Mouse (Mus musculus) C2C12 (cell line): Measurements from ENCODE around the gene Atpaf2. TPM values are rescaled to one million over a fixed set of nuclear protein-coding genes. Genes with fewer than 3 reads are reported as not detected.

Source experiments
- H3K27me3 ChIP-seq: one replicate; pipeline ENCODE4 v1.6.1; 2011; ENCODE audit not compliant: control insufficient read depth, insufficient read depth, insufficient read length
- H3K36me3 ChIP-seq: one replicate; pipeline ENCODE4 v1.6.1; 2011; ENCODE audit not compliant: control insufficient read depth, insufficient read depth
- H3K4me3 ChIP-seq: one replicate; pipeline ENCODE4 v1.5.1; 2011; ENCODE audit warnings: mild to moderate bottlenecking, control low read depth; ENCODE audit not compliant: poor library complexity, insufficient read depth, severe bottlenecking
- H3K79me2 ChIP-seq: one replicate; pipeline ENCODE4 v1.6.1; 2011; ENCODE audit not compliant: control insufficient read depth, insufficient read depth
- H3K79me3 ChIP-seq: one replicate; pipeline ENCODE4 v1.6.1; 2011; ENCODE audit warnings: low read depth, control low read depth
- H3ac ChIP-seq: one replicate; pipeline ENCODE3; 2011; ENCODE audit warnings: low read depth; ENCODE audit not compliant: control insufficient read depth, insufficient read length
- CEBPB ChIP-seq: IDR thresholded peaks from one replicate; pipeline ENCODE4 v1.6.1; 2011; ENCODE audit warnings: low read depth, mild to moderate bottlenecking, control low read depth, moderate library complexity
- CTCF ChIP-seq: IDR thresholded peaks from one replicate; pipeline ENCODE4 v1.5.1; 2011; ENCODE audit not compliant: control insufficient read depth, insufficient read depth, insufficient read length
- FOSL1 ChIP-seq: IDR thresholded peaks from one replicate; pipeline ENCODE4 v1.8.0; 2011; ENCODE audit warnings: mild to moderate bottlenecking, low read length; ENCODE audit not compliant: poor library complexity, insufficient read depth, severe bottlenecking
- MAX ChIP-seq: IDR thresholded peaks from one replicate; pipeline ENCODE4 v1.6.1; 2011; ENCODE audit warnings: mild to moderate bottlenecking, control low read depth
- MYOD1 ChIP-seq: IDR thresholded peaks from one replicate; pipeline ENCODE4 v1.6.1; 2011; ENCODE audit warnings: low read depth; ENCODE audit not compliant: control insufficient read depth, insufficient read length
- MYOG ChIP-seq: IDR thresholded peaks from one replicate; pipeline ENCODE4 v1.6.1; 2011; ENCODE audit not compliant: control insufficient read depth, insufficient read length; ENCODE audit errors: extremely low read depth
- USF1 ChIP-seq: IDR thresholded peaks from one replicate; pipeline ENCODE4 v1.6.1; 2011; ENCODE audit warnings: low read depth, mild to moderate bottlenecking, control low read depth, moderate library complexity
- polyA plus RNA-seq: library from polyadenylated mRNA; unstranded; fragments of >200 nt; fragmentation: generic; extraction: Trizol; gene quantifications from one replicate; pipeline ENCODE4 v1.2.1, GENCODE M21; 2012; ENCODE audit warnings: missing spikeins

The Atpaf2 gene
- polyA plus RNA-seq, 1 experiment: 41.4 TPM

DNA sequence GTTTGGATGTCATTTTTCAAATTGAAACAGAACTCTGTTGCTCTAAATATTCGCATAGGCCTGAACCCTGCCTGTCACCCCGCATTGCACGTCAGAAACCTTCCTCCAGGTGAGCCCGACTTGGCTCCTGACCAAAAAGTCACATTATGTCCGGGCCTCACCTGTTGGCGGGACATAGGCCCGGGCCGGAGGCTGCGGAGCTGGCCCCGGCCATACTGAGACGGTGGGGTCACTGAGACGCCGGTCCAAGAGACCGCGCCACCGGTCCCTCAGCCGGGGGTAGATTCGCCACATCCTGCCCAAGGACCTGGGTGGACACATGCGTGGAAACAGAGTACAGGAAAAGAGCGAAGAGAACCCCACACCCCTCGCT, 1.7 kb downstream of the Atpaf2 start:
- Histone ChIP-seq H3K36me3 (no peaks in the 10 kb centered on the region), H3K27me3 (no peaks in the 10 kb centered on the region), H3K4me3 (peak overlapping the region; percentile 68), H3ac (peak overlapping the region; percentile 76), H3K79me2 (peaks cover 75% of the 10 kb centered on the region), H3K79me3 (peaks cover 18% of the 10 kb centered on the region)
- no peak for TF ChIP-seq CEBPB
- no peak for TF ChIP-seq FOSL1

DNA sequence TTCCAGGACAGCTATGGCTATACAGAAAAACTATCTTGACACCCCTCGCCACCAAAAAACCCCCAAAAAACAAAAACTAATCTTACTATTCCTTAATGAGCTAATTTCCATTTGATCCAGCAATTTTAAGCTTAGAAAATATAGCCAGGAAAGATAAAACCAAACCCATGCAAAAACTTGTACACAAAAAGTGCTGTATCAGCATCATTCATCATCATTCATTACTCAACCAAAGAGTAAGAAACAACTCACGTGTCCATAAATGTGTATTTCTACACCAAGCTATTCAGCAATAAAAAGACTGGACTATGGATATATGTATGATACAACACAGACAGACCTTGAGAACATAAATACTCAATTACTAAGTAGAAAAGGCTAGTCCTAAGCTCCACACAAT, 5.3 kb downstream of the Atpaf2 start:
- Histone ChIP-seq H3K4me3 (no peak overlapping the region), H3K36me3 (peaks cover 14% of the 10 kb centered on the region), H3K79me3 (peaks cover 15% of the 10 kb centered on the region), H3ac (no peak overlapping the region), H3K79me2 (peaks cover 64% of the 10 kb centered on the region), H3K27me3 (no peaks in the 10 kb centered on the region)
- no peak for TF ChIP-seq MAX
- no peak for TF ChIP-seq USF1
- TF ChIP-seq CEBPB: no peak
- TF ChIP-seq MYOD1: no peak
- TF ChIP-seq CTCF: no peak
- no peak for TF ChIP-seq MYOG
- TF ChIP-seq FOSL1: no peak

DNA sequence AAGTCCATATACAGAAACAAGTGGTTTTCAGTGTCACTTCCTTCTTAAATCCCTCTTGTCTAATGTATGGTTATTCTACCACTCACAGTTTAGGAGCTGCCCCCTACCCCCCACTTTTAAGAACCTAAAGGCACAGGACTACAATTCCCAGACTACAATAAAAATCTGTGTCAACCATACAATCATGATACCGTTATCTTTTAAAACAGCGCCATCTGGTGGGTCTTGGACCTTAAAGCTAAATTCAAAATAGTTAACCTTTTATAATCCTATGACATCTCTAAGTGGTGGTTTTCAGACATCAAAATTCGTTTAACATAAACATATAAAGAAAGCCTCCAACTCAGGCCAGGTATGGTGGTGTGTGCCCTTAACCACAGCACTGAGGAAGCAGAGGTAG, 6.1 kb downstream of the Atpaf2 start:
- H3K79me2 ChIP-seq: peaks cover 60% of the 10 kb centered on the region
- peaks cover 15% of the 10 kb centered on the region for H3K79me3 ChIP-seq
- no peaks in the 10 kb centered on the region for H3K27me3 ChIP-seq
- TF ChIP-seq CTCF: no peak
- TF ChIP-seq FOSL1: no peak
- TF ChIP-seq MYOG: no peak
- TF ChIP-seq MYOD1: no peak
- no peak for TF ChIP-seq MAX
- TF ChIP-seq USF1: no peak
- no peak for TF ChIP-seq CEBPB
- no peak overlapping the region for H3ac ChIP-seq
- H3K4me3 ChIP-seq: no peak overlapping the region
- H3K36me3 ChIP-seq: peaks cover 20% of the 10 kb centered on the region

DNA sequence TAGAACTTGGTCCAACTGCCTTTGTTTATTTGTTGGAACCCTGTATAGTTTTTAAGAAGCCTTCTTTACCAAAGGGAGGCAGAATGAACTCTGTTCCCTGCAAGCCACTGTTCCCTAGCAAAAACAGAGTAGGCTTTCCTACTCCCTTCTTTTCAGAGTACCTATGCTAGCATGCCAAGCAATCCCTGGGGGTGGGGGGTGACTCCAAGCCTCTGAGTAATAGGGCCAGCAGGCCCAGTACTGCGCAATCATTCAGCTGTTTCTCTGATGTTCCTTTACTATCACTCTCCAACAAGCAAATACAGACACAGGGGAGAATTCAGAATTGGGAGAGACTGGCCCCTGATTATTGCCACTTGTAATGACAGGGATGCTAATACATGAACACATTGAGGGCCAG, 11.7 kb downstream of the Atpaf2 start:
- Histone ChIP-seq H3K79me2 (peaks cover 9% of the 10 kb centered on the region), H3K4me3 (no peak overlapping the region), H3K79me3 (peaks cover 2% of the 10 kb centered on the region), H3K36me3 (peaks cover 68% of the 10 kb centered on the region), H3ac (no peak overlapping the region), H3K27me3 (no peaks in the 10 kb centered on the region)
- TF ChIP-seq FOSL1 (no peak), MYOG (no peak), CTCF (no peak), USF1 (no peak), MYOD1 (no peak), CEBPB (no peak), MAX (no peak)

DNA sequence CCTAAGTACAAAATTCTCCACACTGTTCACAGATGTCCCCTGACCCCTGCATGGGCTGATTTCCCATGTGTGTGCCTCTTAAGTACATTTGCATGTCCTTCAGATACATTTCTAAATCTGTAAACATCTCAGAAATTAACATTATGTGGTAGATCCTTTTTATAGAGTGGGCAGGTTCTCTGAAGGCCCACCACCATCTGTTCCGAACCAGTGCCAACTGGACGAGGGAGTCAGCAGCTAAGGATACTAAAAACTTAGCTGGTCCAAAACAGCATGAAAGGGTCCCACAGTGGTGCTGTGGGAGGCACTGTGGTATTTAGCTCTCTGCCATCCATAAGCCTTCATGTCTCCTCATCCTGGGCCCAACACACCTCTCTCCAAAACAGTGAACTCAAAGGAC, 21.1 kb downstream of the Atpaf2 start:
- H3K79me3 ChIP-seq: no peaks in the 10 kb centered on the region
- H3K36me3 ChIP-seq: peaks cover 12% of the 10 kb centered on the region
- H3ac ChIP-seq: no peak overlapping the region
- H3K79me2 ChIP-seq: no peaks in the 10 kb centered on the region
- TF ChIP-seq FOSL1: no peak
- no peak for TF ChIP-seq CTCF
- TF ChIP-seq MYOD1: no peak
- TF ChIP-seq MYOG: no peak
- TF ChIP-seq CEBPB: no peak
- TF ChIP-seq MAX: no peak
- no peak for TF ChIP-seq USF1
- H3K4me3 ChIP-seq: no peak overlapping the region
- no peaks in the 10 kb centered on the region for H3K27me3 ChIP-seq

DNA sequence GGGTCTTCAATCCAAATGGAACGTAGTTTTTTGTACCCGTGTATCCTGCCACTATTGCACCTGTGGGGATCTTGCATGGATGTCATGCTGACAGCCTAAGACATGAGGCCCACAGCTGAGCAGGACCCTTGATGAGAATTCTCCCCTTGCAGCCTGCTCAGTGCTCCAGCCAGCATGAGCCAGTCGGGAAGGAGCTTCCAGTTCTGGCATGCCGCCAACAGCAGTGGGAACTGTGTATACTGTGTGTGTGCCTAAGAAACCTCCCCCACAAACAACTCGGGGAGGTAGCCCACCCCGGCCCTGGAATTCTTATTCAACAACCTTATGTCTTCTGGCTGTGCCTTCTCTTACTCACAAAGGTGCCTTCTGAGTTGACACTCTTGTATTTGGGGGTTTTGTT, 21.7 kb downstream of the Atpaf2 start:
- Histone ChIP-seq H3K27me3 (no peaks in the 10 kb centered on the region), H3K4me3 (no peak overlapping the region), H3K36me3 (peaks cover 7% of the 10 kb centered on the region), H3K79me3 (no peaks in the 10 kb centered on the region), H3K79me2 (no peaks in the 10 kb centered on the region), H3ac (no peak overlapping the region)
- TF ChIP-seq CTCF: no peak
- no peak for TF ChIP-seq FOSL1
- TF ChIP-seq MAX: no peak
- TF ChIP-seq MYOG: no peak
- TF ChIP-seq MYOD1: no peak
- no peak for TF ChIP-seq USF1
- TF ChIP-seq CEBPB: no peak
